Mouse (Mus musculus) layer of hippocampus, adult 9-10 months (tissue): ENCODE data around the gene Slc36a4.

Experiments
- DNase-seq: peaks from one replicate; pipeline ENCODE4 v3.0.0; 2022; ENCODE audit warnings: low spot score

Gene Slc36a4

GRCm38 (mm10) chr9:15722506-15722905 is 13.0 kb downstream of the Slc36a4 start:
- no peak for DNase-seq

- DNase-seq, result no peak
These were observed 17.6 kb downstream of the Slc36a4 start for GRCm38 (mm10) chr9:15727168-15727567.

DNA sequence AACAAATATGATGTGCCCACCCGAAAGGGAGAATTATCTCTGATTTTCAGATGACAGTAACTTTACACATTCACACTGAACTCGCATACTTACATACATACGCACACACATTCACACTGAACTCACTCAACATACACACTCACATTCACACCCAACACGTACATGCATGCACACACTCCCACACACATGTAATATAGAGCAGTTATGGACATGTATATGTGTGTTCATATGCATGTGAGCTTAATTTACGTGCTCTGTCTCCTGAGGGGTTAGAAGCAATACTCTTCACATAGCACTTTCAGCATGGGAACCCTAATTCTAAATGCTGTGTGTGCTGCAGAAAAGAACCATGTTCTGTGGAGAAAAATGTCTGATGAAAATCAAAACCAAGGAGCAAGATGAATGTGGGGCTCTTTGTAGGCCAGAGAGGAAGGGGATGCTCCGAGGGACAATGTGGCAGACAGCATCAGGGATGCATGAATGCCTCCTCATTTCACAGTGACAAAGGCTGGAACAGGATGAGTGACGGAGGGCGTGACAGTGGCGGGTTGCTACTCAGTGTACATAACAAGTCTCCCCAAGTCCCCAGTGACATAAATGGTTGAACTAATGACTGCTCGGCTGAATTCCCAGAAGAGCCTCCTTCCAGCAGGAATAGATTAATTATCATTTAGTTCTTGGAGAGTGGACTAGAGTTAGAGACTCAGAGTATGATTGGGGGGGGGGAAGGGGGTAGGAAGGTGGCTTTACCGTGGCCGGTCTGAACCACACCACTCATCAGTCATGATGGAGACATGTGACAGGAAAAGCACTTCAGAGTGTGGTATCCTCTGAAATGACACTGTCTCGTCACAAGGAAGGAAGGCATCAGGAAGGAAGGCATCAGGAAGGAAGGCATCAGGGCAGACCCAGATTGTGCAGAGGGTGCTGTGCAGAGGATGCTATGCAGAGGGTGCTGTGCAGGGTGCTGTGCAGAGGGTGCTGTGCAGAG is 22.5 kb downstream of the Slc36a4 start:
- DNase-seq, result no peak

- no peak for DNase-seq
These were observed 24.7 kb downstream of the Slc36a4 start for GRCm38 (mm10) chr9:15734056-15734866.

GRCm38 (mm10) chr9:15734867-15735131 is 25.3 kb downstream of the Slc36a4 start:
- DNase-seq, result no peak

DNA sequence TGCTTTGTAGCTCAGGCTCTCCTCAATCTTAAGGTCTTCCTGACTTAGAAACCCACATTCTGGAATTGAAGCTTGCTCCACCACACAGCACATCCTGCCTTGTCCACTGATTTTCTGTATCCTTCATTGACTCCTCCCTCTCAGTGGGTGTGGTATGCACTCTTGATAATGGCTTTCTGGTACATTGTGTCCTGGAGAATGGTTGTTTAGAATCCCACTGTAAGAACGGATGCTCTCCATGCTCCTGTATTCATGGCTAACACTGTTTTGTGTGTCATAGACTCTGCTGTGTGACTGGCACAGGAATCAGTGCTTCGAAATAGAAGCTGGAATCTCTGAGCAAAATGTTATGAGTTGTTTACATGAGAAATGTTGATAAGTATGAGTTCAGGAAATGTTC is 28.0 kb downstream of the Slc36a4 start:
- no peak for DNase-seq

- no peak for DNase-seq
These were observed 31.9 kb downstream of the Slc36a4 start for GRCm38 (mm10) chr9:15741428-15741827.

DNA sequence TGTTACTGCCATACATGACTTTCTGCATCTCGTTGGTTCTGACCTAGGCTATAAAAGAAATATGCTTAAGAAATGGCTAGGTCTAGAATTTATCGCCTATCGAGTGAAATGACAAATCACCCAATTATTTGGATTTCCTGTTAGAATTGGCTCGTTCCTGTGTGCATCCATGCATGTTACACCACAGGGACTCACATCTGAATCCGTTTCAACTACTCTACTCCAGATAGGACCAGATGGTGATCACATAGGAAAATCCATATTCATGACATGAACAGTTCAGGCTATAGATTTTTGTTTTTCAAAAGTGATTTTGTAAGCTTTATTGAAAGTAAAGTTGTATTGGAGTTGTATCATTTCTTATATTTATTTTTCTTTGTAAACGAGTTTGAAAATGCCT is 32.4 kb downstream of the Slc36a4 start:
- no peak for DNase-seq

DNA sequence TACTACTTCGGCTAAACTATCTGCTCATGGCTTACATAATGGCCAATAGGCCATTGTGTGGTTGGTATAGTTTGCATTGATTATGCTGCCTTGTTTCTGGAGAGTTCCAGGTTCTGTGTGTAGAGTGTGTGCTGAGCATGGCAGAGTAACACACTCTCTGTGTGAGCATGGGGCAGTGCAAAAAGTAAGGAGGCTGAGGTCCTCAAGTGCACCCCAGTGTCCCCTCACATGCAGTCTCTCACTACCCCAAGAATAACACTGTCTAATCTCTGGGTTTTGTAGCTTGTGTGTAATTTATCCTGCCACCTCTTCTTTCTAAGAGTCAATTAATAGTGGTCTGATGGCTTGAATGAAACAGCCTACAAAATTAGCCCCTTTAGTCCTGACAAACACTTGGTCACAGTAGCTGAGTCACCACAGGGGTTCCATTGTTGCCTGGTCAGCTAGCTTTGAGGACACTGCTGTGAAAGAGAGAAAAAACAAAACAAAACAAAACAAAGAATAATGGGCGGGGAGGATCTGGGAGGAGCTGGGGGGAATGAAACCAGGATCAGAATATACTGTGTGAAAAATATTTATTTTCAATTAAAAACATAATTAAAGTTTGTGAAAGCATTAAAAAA is 36.6 kb downstream of the Slc36a4 start:
- no peak for DNase-seq

- no peak for DNase-seq
These were observed 37.1 kb downstream of the Slc36a4 start for GRCm38 (mm10) chr9:15746636-15747035.

GRCm38 (mm10) chr9:15748383-15748782 is 38.8 kb downstream of the Slc36a4 start:
- no peak for DNase-seq

DNA sequence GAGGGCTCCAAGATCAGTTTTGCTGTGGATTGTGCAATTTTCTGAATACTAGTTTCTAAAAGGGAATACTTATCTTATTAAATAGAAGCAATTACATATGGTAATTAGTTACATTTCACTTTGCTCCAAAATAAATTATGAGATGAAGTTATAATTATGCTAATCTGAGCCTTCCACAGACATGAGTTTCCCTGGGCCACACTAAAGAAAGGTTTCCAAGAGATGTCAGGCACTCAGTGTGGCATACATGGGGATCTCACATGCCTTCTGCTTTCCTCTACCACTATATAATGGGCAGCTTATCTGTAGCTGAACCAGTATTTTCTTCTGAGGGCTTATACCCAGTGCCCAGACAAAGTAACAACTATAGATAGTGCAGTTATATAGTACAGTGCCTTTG is 49.8 kb downstream of the Slc36a4 start:
- DNase-seq, result no peak

GRCm38 (mm10) chr9:15766379-15766778 is 56.8 kb downstream of the Slc36a4 start:
- no peak for DNase-seq

GRCm38 (mm10) chr9:15766821-15767220 is 57.3 kb downstream of the Slc36a4 start:
- no peak for DNase-seq

DNA sequence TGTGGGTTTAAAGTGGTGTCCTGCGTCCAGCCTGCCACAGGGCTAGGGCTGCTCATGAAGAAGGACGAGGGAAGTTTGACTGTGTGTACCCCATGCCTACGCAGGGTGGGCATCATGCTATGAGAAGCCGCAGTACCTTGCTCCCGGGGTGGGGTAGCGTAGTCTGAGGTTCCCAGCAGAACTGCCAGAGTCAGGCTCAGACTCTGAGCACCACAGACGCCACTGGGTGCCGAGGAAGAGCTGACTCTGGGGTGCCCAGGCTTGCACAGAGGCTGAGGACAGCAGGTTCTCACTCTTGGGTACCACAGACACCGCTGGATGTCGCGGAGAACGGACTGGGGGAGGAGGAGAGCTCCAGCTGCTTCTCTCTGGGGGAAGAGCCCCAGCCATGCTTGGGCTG is 63.2 kb downstream of the Slc36a4 start:
- DNase-seq, result no peak

DNA sequence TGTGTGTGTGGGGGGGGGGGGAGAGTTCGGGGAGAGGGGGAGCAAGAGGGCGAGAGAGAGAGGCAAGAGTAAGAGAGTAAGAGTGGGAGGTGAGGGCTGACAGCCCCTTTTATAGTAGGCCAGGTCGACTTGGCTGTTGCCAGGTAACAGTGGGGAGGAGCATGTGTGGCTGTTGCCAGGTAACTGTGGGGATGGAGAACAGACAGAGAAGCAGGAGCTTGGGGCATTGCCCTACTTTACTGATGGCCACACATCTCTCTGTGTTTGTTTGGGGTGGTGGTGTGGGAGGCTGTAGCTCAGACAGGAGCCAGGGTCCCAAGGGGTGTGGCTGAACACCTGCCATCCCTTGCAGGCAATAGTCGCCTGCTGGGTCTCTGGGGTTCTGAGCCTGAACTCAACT is 63.9 kb downstream of the Slc36a4 start:
- no peak for DNase-seq

DNA sequence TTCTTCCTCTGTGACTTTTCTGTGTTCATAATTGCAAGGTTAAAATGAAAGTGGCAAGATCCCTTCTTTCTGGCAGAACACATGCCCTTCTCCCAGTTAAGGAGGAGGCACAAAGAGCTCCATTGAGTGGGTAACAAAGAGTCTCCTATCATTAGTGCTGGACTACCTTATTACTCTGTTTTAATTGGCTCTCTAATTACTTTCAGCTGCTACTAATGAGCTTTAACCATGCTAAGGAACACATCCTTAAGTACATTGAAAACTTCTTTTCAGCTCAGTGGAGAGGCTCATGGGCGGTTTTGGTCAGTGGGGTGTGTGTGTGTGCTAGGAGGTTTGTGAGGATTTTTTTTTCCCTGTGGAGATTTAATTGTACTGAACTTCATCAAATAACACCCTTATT is 65.4 kb downstream of the Slc36a4 start:
- no peak for DNase-seq

DNA sequence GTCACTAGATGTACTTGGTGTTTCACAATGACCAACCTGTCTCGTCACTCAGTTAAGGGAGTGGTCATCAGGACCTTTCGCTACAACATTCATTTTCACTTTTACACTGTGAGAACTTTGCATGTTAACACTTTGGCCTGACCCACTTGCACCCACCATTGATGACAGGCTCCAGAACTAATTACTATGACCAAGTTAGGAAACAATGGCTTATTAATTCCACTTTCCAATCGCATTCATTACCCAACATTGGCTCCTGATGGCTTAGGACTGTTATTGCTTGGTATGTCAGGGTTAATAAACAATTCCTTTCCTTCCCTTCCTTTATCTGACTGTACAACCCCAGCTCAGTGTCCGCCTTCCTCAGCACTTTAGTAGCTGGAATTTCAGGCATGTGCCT is 72.4 kb downstream of the Slc36a4 start:
- no peak for DNase-seq

GRCm38 (mm10) chr9:15786192-15786591 is 76.7 kb downstream of the Slc36a4 start:
- no peak for DNase-seq

- no peak for DNase-seq
These were observed 77.1 kb downstream of the Slc36a4 start for GRCm38 (mm10) chr9:15786610-15787009.

- DNase-seq, result no peak
These were observed 82.5 kb downstream of the Slc36a4 start for GRCm38 (mm10) chr9:15792076-15792475.
